Comparison of ENCODE assay signal across 9 mouse cellular contexts in the genomic region with DNA sequence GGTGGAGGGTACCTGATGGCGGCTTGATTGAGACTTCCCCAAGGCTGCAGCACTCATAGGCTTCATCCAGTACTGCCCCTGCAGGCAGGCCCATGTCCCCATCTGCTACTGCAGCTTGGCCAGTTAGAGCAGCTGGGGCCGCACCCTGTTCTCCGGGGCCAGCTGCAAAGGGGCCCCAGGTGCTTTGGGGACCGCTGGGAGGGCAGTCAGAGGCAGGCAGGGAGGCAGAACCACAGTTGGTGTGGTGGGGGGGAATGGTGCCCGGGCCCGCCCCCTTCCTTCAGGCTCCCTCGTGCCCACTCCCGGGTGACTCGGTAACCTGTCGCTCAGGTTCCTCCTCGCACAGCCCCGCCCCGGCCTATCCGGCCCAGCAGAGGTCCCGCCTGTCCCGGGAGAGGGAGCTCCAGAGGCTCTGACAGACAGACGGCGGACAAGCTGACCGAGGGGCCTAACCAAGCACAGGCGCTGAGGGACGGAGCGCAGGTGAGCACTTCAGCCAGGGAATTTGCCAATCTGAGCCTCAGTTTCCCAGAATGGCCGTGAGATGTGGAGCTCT. TPM values are rescaled to one million over a fixed set of nuclear protein-coding genes. Genes with fewer than 3 reads are reported as not detected.
DNase-seq lines count a peak whose midpoint lies in the region; ATAC-seq and TF ChIP-seq lines count a peak whose summit lies in the region.
"Had no signal": no experiment of that assay in that cellular context is flagged by ENCODE, and none has a peak within 500 bp of the region (broad histone marks: within the 10 kb centered on the region; RNA-seq: fewer than 3 reads in every experiment).

A gene (plus strand): TSS at position 305 of the 556 bp plus-strand sequence.

- peak; percentile 71 for TF ChIP-seq POLR2A in liver, adult 2 months (IDR thresholded peaks at IDR 0.05; ENCODE audit: extremely low read depth, insufficient read depth, low read length)

- no peak within 1 kb of the TSS for H3K27ac ChIP-seq in forebrain, embryonic 11.5 days (ENCODE audit: low read depth, low read length)
- no peak within 1 kb of the TSS for H3K27ac ChIP-seq in forebrain, embryonic 15.5 days (replicated peaks)
- no peak within 1 kb of the TSS; the same call in 1 of the 2 replicates for H3K27ac ChIP-seq in embryonic facial prominence, embryonic 13.5 days
- no peak within 1 kb of the TSS for H3K27ac ChIP-seq in hindbrain, embryonic 15.5 days (replicated peaks)
- H3K27ac ChIP-seq in liver, adult 2 months (replicated peaks; ENCODE audit: insufficient read depth, low read depth, low read length): peak within 1 kb of the TSS; percentile 96
- no peak within 1 kb of the TSS for H3K27ac ChIP-seq in midbrain, postnatal 0 days (ENCODE audit: low read depth, low read length)
- H3K27ac ChIP-seq in layer of hippocampus, adult 2 months: no peak within 1 kb of the TSS
- H3K27ac ChIP-seq: macrophage had no signal

- TF ChIP-seq CTCF in liver, adult 2 months (IDR thresholded peaks at IDR 0.05; ENCODE audit: low read depth, low read length): peak; percentile 66
- TF ChIP-seq CTCF in midbrain, postnatal 0 days (IDR thresholded peaks at IDR 0.05): no peak
- TF ChIP-seq CTCF in layer of hippocampus, adult 2 months (conservative IDR thresholded peaks at IDR 0.05): no peak

- H3K4me2 ChIP-seq in forebrain, embryonic 11.5 days (ENCODE audit: low read depth, low read length, severe bottlenecking): peak within 1 kb of the TSS; percentile 38; the same call in 1 of the 2 replicates
- no peak within 1 kb of the TSS for H3K4me2 ChIP-seq in forebrain, embryonic 15.5 days (replicated peaks)
- H3K4me2 ChIP-seq in embryonic facial prominence, embryonic 13.5 days: peak within 1 kb of the TSS; percentile 63
- peak within 1 kb of the TSS; percentile 32 for H3K4me2 ChIP-seq in hindbrain, embryonic 15.5 days
- 0 out of 2 replicates have a peak within 1 kb of the TSS, but pooled peaks have one; percentile 12 for H3K4me2 ChIP-seq in midbrain, postnatal 0 days (ENCODE audit: low read depth, low read length, poor library complexity, severe bottlenecking)

- peak within 1 kb of the TSS; percentile 0; the same call in 1 of the 2 replicates for H3K4me3 ChIP-seq in forebrain, embryonic 11.5 days (ENCODE audit: low read depth, low read length)
- no peak within 1 kb of the TSS for H3K4me3 ChIP-seq in forebrain, embryonic 15.5 days
- H3K4me3 ChIP-seq in embryonic facial prominence, embryonic 13.5 days: peak within 1 kb of the TSS; percentile 37
- H3K4me3 ChIP-seq in hindbrain, embryonic 15.5 days: no peak within 1 kb of the TSS
- peak within 1 kb of the TSS; percentile 65 for H3K4me3 ChIP-seq in liver, adult 2 months (ENCODE audit: insufficient read depth, low read depth, low read length)
- no peak within 1 kb of the TSS for H3K4me3 ChIP-seq in midbrain, postnatal 0 days (ENCODE audit: low read depth, low read length)
- H3K4me3 ChIP-seq in layer of hippocampus, adult 2 months: no peak within 1 kb of the TSS

- peak; percentile 65 for DNase-seq in forebrain, embryonic 11.5 days (ENCODE audit: low spot score)
- peak; percentile 70 for DNase-seq in liver, adult 2 months (ENCODE audit: extremely low read depth, low read depth, low spot score)
- DNase-seq in midbrain, postnatal 0 days (ENCODE audit: low spot score): no peak
- DNase-seq in urinary bladder, postnatal 36 days (ENCODE audit: low spot score in 2 of 2): peak; percentile 76 to 82
- no peak for DNase-seq in layer of hippocampus, adult 2 months (ENCODE audit: low spot score in 2 of 2)

- 2% methylated on average over 23 of the region's 23 CpGs for WGBS in forebrain, embryonic 11.5 days
- 4% methylated on average over 23 of the region's 23 CpGs for WGBS in forebrain, embryonic 15.5 days
- 3% methylated on average over 23 of the region's 23 CpGs for WGBS in embryonic facial prominence, embryonic 13.5 days
- WGBS in hindbrain, embryonic 15.5 days: 4% methylated on average over 23 of the region's 23 CpGs
- WGBS in liver, adult 2 months: 12% methylated on average over 23 of the region's 23 CpGs
- WGBS in midbrain, postnatal 0 days: 4% methylated on average over 23 of the region's 23 CpGs

- no peaks in the 10 kb centered on the region for H3K9me3 ChIP-seq in forebrain, embryonic 11.5 days (ENCODE audit: control insufficient read depth, low read length)
- no peaks in the 10 kb centered on the region for H3K9me3 ChIP-seq in forebrain, embryonic 15.5 days
- no peaks in the 10 kb centered on the region for H3K9me3 ChIP-seq in embryonic facial prominence, embryonic 13.5 days
- no peaks in the 10 kb centered on the region for H3K9me3 ChIP-seq in hindbrain, embryonic 15.5 days
- no peaks in the 10 kb centered on the region for H3K9me3 ChIP-seq in midbrain, postnatal 0 days (ENCODE audit: low read length)

- no peaks in the 10 kb centered on the region for H3K36me3 ChIP-seq in forebrain, embryonic 11.5 days (ENCODE audit: control insufficient read depth, insufficient read depth, low read length)
- H3K36me3 ChIP-seq in forebrain, embryonic 15.5 days: peaks cover 13% of the 10 kb centered on the region; the same call in 1 of the 2 replicates
- peaks cover 14% of the 10 kb centered on the region for H3K36me3 ChIP-seq in embryonic facial prominence, embryonic 13.5 days
- H3K36me3 ChIP-seq in hindbrain, embryonic 15.5 days: no peaks in the 10 kb centered on the region
- peaks cover 4% of the 10 kb centered on the region; the same call in 1 of the 2 replicates for H3K36me3 ChIP-seq in liver, adult 2 months (ENCODE audit: control insufficient read depth, insufficient read depth, low read length)
- H3K36me3 ChIP-seq in midbrain, postnatal 0 days (ENCODE audit: insufficient read depth, low read length): no peaks in the 10 kb centered on the region

- 0 out of 2 replicates have a peak, but pooled peaks cover 4% of the 10 kb centered on the region for H3K4me1 ChIP-seq in forebrain, embryonic 11.5 days (replicated peaks; ENCODE audit: control insufficient read depth, insufficient read depth, low read length)
- no peaks in the 10 kb centered on the region for H3K4me1 ChIP-seq in forebrain, embryonic 15.5 days
- peaks cover 19% of the 10 kb centered on the region for H3K4me1 ChIP-seq in embryonic facial prominence, embryonic 13.5 days
- peaks cover 6% of the 10 kb centered on the region for H3K4me1 ChIP-seq in hindbrain, embryonic 15.5 days (replicated peaks)
- H3K4me1 ChIP-seq in liver, adult 2 months (ENCODE audit: control insufficient read depth, insufficient read depth, low read length): peaks cover 29% of the 10 kb centered on the region
- no peaks in the 10 kb centered on the region for H3K4me1 ChIP-seq in midbrain, postnatal 0 days (ENCODE audit: insufficient read depth, low read length)

- ATAC-seq in forebrain, embryonic 11.5 days (replicated peaks; ENCODE audit: low FRiP score): 0 out of 2 replicates have a peak, but pooled peaks have one; percentile 55
- no peak for ATAC-seq in forebrain, embryonic 15.5 days (replicated peaks)
- ATAC-seq in embryonic facial prominence, embryonic 13.5 days (ENCODE audit: insufficient number of reproducible peaks, insufficient read depth, low FRiP score, low TSS enrichment, low read depth): no peak
- ATAC-seq in hindbrain, embryonic 15.5 days (ENCODE audit: low FRiP score, low read depth): no peak
- no peak for ATAC-seq in midbrain, postnatal 0 days (ENCODE audit: low FRiP score)

- peaks cover 3% of the 10 kb centered on the region; the same call in 1 of the 2 replicates for H3K79me2 ChIP-seq in liver, adult 2 months (ENCODE audit: control insufficient read depth, insufficient read depth, low read length)

- peak within 1 kb of the TSS; percentile 43; the same call in 1 of the 2 replicates for H3K9ac ChIP-seq in forebrain, embryonic 11.5 days (ENCODE audit: low read length)
- H3K9ac ChIP-seq in forebrain, embryonic 15.5 days (replicated peaks): no peak within 1 kb of the TSS
- peak within 1 kb of the TSS; percentile 63 for H3K9ac ChIP-seq in embryonic facial prominence, embryonic 13.5 days
- H3K9ac ChIP-seq in hindbrain, embryonic 15.5 days: 0 out of 2 replicates have a peak within 1 kb of the TSS, but pooled peaks have one; percentile 8
- peak within 1 kb of the TSS; percentile 77 for H3K9ac ChIP-seq in liver, adult 2 months (ENCODE audit: low read depth, low read length)
- no peak within 1 kb of the TSS; the same call in 1 of the 2 replicates for H3K9ac ChIP-seq in midbrain, postnatal 0 days (replicated peaks; ENCODE audit: low read length, poor library complexity, severe bottlenecking)

- peaks cover 7% of the 10 kb centered on the region for H3K27me3 ChIP-seq in forebrain, embryonic 11.5 days (ENCODE audit: control insufficient read depth, insufficient read depth, low read length)
- H3K27me3 ChIP-seq in forebrain, embryonic 15.5 days: no peaks in the 10 kb centered on the region
- H3K27me3 ChIP-seq in embryonic facial prominence, embryonic 13.5 days: peaks cover 15% of the 10 kb centered on the region
- no peaks in the 10 kb centered on the region for H3K27me3 ChIP-seq in hindbrain, embryonic 15.5 days
- H3K27me3 ChIP-seq in liver, adult 2 months (ENCODE audit: control insufficient read depth, insufficient read depth, low read length): no peaks in the 10 kb centered on the region
- H3K27me3 ChIP-seq in midbrain, postnatal 0 days (ENCODE audit: insufficient read depth, low read length): peaks cover 8% of the 10 kb centered on the region

RNA-seq across cellular contexts. Expression of the gene that starts here (rescaled TPM):
- polyA plus RNA-seq in forebrain, embryonic 11.5 days (2014; fragmentation: Nextera tagmentation; extraction: Ambion mirVana): 2.5 and 3.3 TPM in 2 replicates
- 0.37 and 0.57 TPM in 2 replicates for polyA plus RNA-seq in forebrain, embryonic 15.5 days (2015; fragmentation: Nextera tagmentation; extraction: Ambion mirVana)
- polyA plus RNA-seq in embryonic facial prominence, embryonic 13.5 days (2015; fragmentation: Nextera tagmentation; extraction: Ambion mirVana): 12.1 and 13.1 TPM in 2 replicates
- polyA plus RNA-seq in hindbrain, embryonic 15.5 days (2015; fragmentation: Nextera tagmentation; extraction: Ambion mirVana): 1.00 and 1.2 TPM in 2 replicates
- total RNA-seq in liver, adult 2 months (2014; rRNA removed): 17.4 and 38.5 TPM in 2 replicates
- 80.9 and 117 TPM in 2 replicates for polyA plus RNA-seq in liver, adult 2 months (2012; rRNA removed)
- 2.4 and 3.1 TPM in 2 replicates for total RNA-seq in midbrain, postnatal 0 days (2014; rRNA removed)
- polyA plus RNA-seq in midbrain, postnatal 0 days (2015; fragmentation: Nextera tagmentation; extraction: Ambion mirVana): 0.48 and 0.74 TPM in 2 replicates
- total RNA-seq in layer of hippocampus, adult 2 months (2021): 1 to 10 TPM; 4.9 to 5.1 TPM
- polyA plus RNA-seq: macrophage had no signal

Comparison
In these comparisons a context has a peak if more than half of its experiments do, and no peak if none do; other contexts are left out.
1. H3K4me3 ChIP-seq: peak in forebrain, embryonic 11.5 days (single experiment), embryonic facial prominence, embryonic 13.5 days (single experiment) and liver, adult 2 months (single experiment); none in forebrain, embryonic 15.5 days (single experiment), hindbrain, embryonic 15.5 days (single experiment), midbrain, postnatal 0 days (single experiment) and layer of hippocampus, adult 2 months (single experiment).
2. H3K9ac ChIP-seq: peak in forebrain, embryonic 11.5 days (single experiment), embryonic facial prominence, embryonic 13.5 days (single experiment), hindbrain, embryonic 15.5 days (single experiment) and liver, adult 2 months (single experiment); none in forebrain, embryonic 15.5 days (single experiment) and midbrain, postnatal 0 days (single experiment).
3. DNase-seq: peak in forebrain, embryonic 11.5 days (single experiment), liver, adult 2 months (single experiment) and urinary bladder, postnatal 36 days (2 of 2); none in midbrain, postnatal 0 days (single experiment) and layer of hippocampus, adult 2 months (0 of 2).